ENCODE assay signal across 19 mouse cellular contexts in genomic region chr4:35992005-35992763, GRCm38 (mm10).
DNase-seq lines count a peak whose midpoint lies in the region; ATAC-seq and TF ChIP-seq lines count a peak whose summit lies in the region.
"Had no signal": no experiment of that assay in that cellular context is flagged by ENCODE, and none has a peak within 500 bp of the region (broad histone marks: within the 10 kb centered on the region; RNA-seq: fewer than 3 reads in every experiment).

No protein-coding gene starts in this region.

- 69% methylated on average over 2 of the region's 2 CpGs for WGBS in midbrain, postnatal 0 days
- WGBS in midbrain, embryonic 13.5 days: 80% methylated on average over 2 of the region's 2 CpGs
- 23% methylated on average over 2 of the region's 2 CpGs for WGBS in large intestine, adult 2 months

- no peak for TF ChIP-seq CTCF in midbrain, postnatal 0 days (IDR thresholded peaks at IDR 0.05)

- no peak overlapping the region for H3K27ac ChIP-seq in midbrain, postnatal 0 days (ENCODE audit: low read depth, low read length)
- no peak overlapping the region for H3K27ac ChIP-seq in midbrain, embryonic 13.5 days
- H3K27ac ChIP-seq: embryonic facial prominence, embryonic 13.5 days; forebrain, embryonic 12.5 days; heart, embryonic 10.5 days; hindbrain, embryonic 12.5 days had no signal

- no peak overlapping the region for H3K9ac ChIP-seq in midbrain, postnatal 0 days (replicated peaks; ENCODE audit: low read length, poor library complexity, severe bottlenecking)
- no peak overlapping the region for H3K9ac ChIP-seq in midbrain, embryonic 13.5 days (replicated peaks)
- H3K9ac ChIP-seq: embryonic facial prominence, embryonic 13.5 days; forebrain, embryonic 12.5 days; hindbrain, embryonic 12.5 days had no signal

- H3K4me3 ChIP-seq in midbrain, postnatal 0 days (ENCODE audit: low read depth, low read length): no peak overlapping the region
- H3K4me3 ChIP-seq in midbrain, embryonic 13.5 days (replicated peaks): no peak overlapping the region
- H3K4me3 ChIP-seq: embryonic facial prominence, embryonic 13.5 days; forebrain, embryonic 12.5 days; heart, embryonic 10.5 days; hindbrain, embryonic 12.5 days had no signal

- no peaks in the 10 kb centered on the region for H3K27me3 ChIP-seq in midbrain, postnatal 0 days (ENCODE audit: insufficient read depth, low read length)
- H3K27me3 ChIP-seq in midbrain, embryonic 13.5 days: no peaks in the 10 kb centered on the region
- H3K27me3 ChIP-seq: embryonic facial prominence, embryonic 13.5 days; forebrain, embryonic 12.5 days; hindbrain, embryonic 12.5 days had no signal

- no peaks in the 10 kb centered on the region for H3K4me1 ChIP-seq in midbrain, postnatal 0 days (ENCODE audit: insufficient read depth, low read length)
- no peaks in the 10 kb centered on the region for H3K4me1 ChIP-seq in midbrain, embryonic 13.5 days (replicated peaks)
- H3K4me1 ChIP-seq: embryonic facial prominence, embryonic 13.5 days; forebrain, embryonic 12.5 days; heart, embryonic 10.5 days; hindbrain, embryonic 12.5 days had no signal

- ATAC-seq in midbrain, postnatal 0 days (ENCODE audit: low FRiP score): no peak
- no peak for ATAC-seq in midbrain, embryonic 13.5 days
- ATAC-seq: forebrain, embryonic 16.5 days had no signal

- DNase-seq in cerebellum, postnatal 14 days: peak; percentile 16 to 50
- DNase-seq in cerebellum, adult 9-10 months: no peak
- DNase-seq in midbrain, postnatal 0 days (ENCODE audit: low spot score): peak; percentile 30
- peak; percentile 50 for DNase-seq in large intestine, adult 2 months (ENCODE audit: low read depth, low spot score)
- no peak for DNase-seq in adrenal gland, adult 8-10 months
- no peak for DNase-seq in thymus, postnatal 10 days (ENCODE audit: low spot score in 2 of 2)
- DNase-seq: adrenal gland, postnatal 14 days; cerebellum, adult 18-20 months; cerebellum, postnatal 36 days; gastrocnemius, postnatal 10 days; heart, adult 18-20 months; heart, postnatal 10 days; heart, postnatal 4 days had no signal

- H3K36me3 ChIP-seq in midbrain, postnatal 0 days (ENCODE audit: insufficient read depth, low read length): no peaks in the 10 kb centered on the region
- H3K36me3 ChIP-seq in midbrain, embryonic 13.5 days: no peaks in the 10 kb centered on the region
- H3K36me3 ChIP-seq: embryonic facial prominence, embryonic 13.5 days; forebrain, embryonic 12.5 days; heart, embryonic 10.5 days; hindbrain, embryonic 12.5 days had no signal

- no peaks in the 10 kb centered on the region for H3K9me3 ChIP-seq in midbrain, postnatal 0 days (ENCODE audit: low read length)
- no peaks in the 10 kb centered on the region for H3K9me3 ChIP-seq in midbrain, embryonic 13.5 days
- H3K9me3 ChIP-seq: embryonic facial prominence, embryonic 13.5 days; forebrain, embryonic 12.5 days; heart, embryonic 10.5 days; hindbrain, embryonic 12.5 days had no signal

- H3K4me2 ChIP-seq in midbrain, postnatal 0 days (ENCODE audit: low read depth, low read length, poor library complexity, severe bottlenecking): no peak overlapping the region
- H3K4me2 ChIP-seq in midbrain, embryonic 13.5 days (replicated peaks): no peak overlapping the region
- H3K4me2 ChIP-seq: embryonic facial prominence, embryonic 13.5 days; forebrain, embryonic 12.5 days; hindbrain, embryonic 12.5 days had no signal

Comparison
In these comparisons a context has a peak if more than half of its experiments do, and no peak if none do; other contexts are left out.
1. DNase-seq: peak in cerebellum, postnatal 14 days (2 of 2), midbrain, postnatal 0 days (single experiment) and large intestine, adult 2 months (single experiment); none in cerebellum, adult 9-10 months (single experiment), adrenal gland, adult 8-10 months (single experiment) and thymus, postnatal 10 days (0 of 2).